Mouse (Mus musculus): ENCODE data around the gene Olfr9. TPM values are rescaled to one million over a fixed set of nuclear protein-coding genes. Genes with fewer than 3 reads are reported as not detected.
"Not testable (repeated sequence)": the region's sequence is repeated elsewhere in the genome, so short reads cannot be mapped to it uniquely, and the experiment has no call there.

Olfr9 gene
- polyA plus RNA-seq, 1 experiment from 2014 or later = not detected

GRCm38 (mm10) chr10:128972841-128973240 lies 16.4 kb upstream of the Olfr9 start:
- 74% methylated on average over 4 of the region's 4 CpGs for WGBS

GRCm38 (mm10) chr10:128976395-128976794 lies 12.8 kb upstream of the Olfr9 start:
- Histone ChIP-seq H3K4me3 (no peak overlapping the region), H3K4me1 (replicated peaks) (no peaks in the 10 kb centered on the region; the same call in 1 of the 2 replicates), H3K9ac (no peak overlapping the region), H3K4me2 (no peak overlapping the region), H3K36me3 (no peaks in the 10 kb centered on the region), H3K9me3 (no peaks in the 10 kb centered on the region), H3K27ac (replicated peaks) (no peak overlapping the region), H3K27me3 (no peaks in the 10 kb centered on the region)
- ATAC-seq (ENCODE audit: low FRiP score, low read depth) = no peak
- 77% methylated on average over 3 of the region's 3 CpGs for WGBS

More at GRCm38 (mm10) chr10:128972841-128973240, 16.4 kb upstream of the Olfr9 start:
- no peak overlapping the region for H3K4me2 ChIP-seq
- no peaks in the 10 kb centered on the region for H3K36me3 ChIP-seq
- H3K4me3 ChIP-seq = no peak overlapping the region
- no peaks in the 10 kb centered on the region for H3K9me3 ChIP-seq
- no peaks in the 10 kb centered on the region; the same call in 1 of the 2 replicates for H3K4me1 ChIP-seq (replicated peaks)
- no peak overlapping the region for H3K27ac ChIP-seq (replicated peaks)
- ATAC-seq (ENCODE audit: low FRiP score, low read depth) = no peak
- no peaks in the 10 kb centered on the region for H3K27me3 ChIP-seq
- no peak overlapping the region for H3K9ac ChIP-seq

- no peak overlapping the region for H3K4me2 ChIP-seq
- no peak overlapping the region for H3K4me3 ChIP-seq
- 23% methylated on average over 9 of the region's 9 CpGs for WGBS
- H3K36me3 ChIP-seq = no peaks in the 10 kb centered on the region
- ATAC-seq (ENCODE audit: low FRiP score, low read depth) = peak; percentile 91
- H3K9ac ChIP-seq = no peak overlapping the region
- no peaks in the 10 kb centered on the region; the same call in 1 of the 2 replicates for H3K4me1 ChIP-seq (replicated peaks)
- no peak overlapping the region for H3K27ac ChIP-seq (replicated peaks)
- no peaks in the 10 kb centered on the region for H3K27me3 ChIP-seq
- no peaks in the 10 kb centered on the region for H3K9me3 ChIP-seq
These were observed 11.6 kb upstream of the Olfr9 start for GRCm38 (mm10) chr10:128977522-128978114.

- H3K4me2 ChIP-seq = no peak overlapping the region
- H3K27me3 ChIP-seq = no peaks in the 10 kb centered on the region
- no peak for ATAC-seq (ENCODE audit: low FRiP score, low read depth)
- H3K9me3 ChIP-seq = no peaks in the 10 kb centered on the region
- 73% methylated on average over 3 of the region's 3 CpGs for whole genome bisulfite sequencing
- no peaks in the 10 kb centered on the region for H3K36me3 ChIP-seq
- H3K4me1 ChIP-seq (replicated peaks) = no peaks in the 10 kb centered on the region; the same call in 1 of the 2 replicates
- H3K4me3 ChIP-seq = no peak overlapping the region
- H3K9ac ChIP-seq = no peak overlapping the region
- H3K27ac ChIP-seq (replicated peaks) = no peak overlapping the region
These were observed 8.4 kb upstream of the Olfr9 start for GRCm38 (mm10) chr10:128980644-128981365.

- not testable (repeated sequence) for H3K36me3 ChIP-seq; H3K9ac ChIP-seq; H3K9me3 ChIP-seq; H3K4me3 ChIP-seq; H3K27me3 ChIP-seq; ATAC-seq (ENCODE audit: low FRiP score, low read depth); H3K27ac ChIP-seq (replicated peaks); H3K4me1 ChIP-seq (replicated peaks); H3K4me2 ChIP-seq
- WGBS = 63% methylated on average over 7 of the region's 10 CpGs
These were observed 1.1 kb downstream of the Olfr9 start for GRCm38 (mm10) chr10:128990129-128990850.

- H3K9ac ChIP-seq = no peak overlapping the region
- H3K27me3 ChIP-seq = no peaks in the 10 kb centered on the region
- no peak overlapping the region for H3K27ac ChIP-seq (replicated peaks)
- H3K9me3 ChIP-seq = no peaks in the 10 kb centered on the region
- no peaks in the 10 kb centered on the region for H3K4me1 ChIP-seq (replicated peaks)
- H3K4me3 ChIP-seq = no peak overlapping the region
- ATAC-seq (ENCODE audit: low FRiP score, low read depth) = no peak
- H3K36me3 ChIP-seq = no peaks in the 10 kb centered on the region
- H3K4me2 ChIP-seq = no peak overlapping the region
These were observed 1.8 kb downstream of the Olfr9 start for GRCm38 (mm10) chr10:128990994-128991393.

- H3K27me3 ChIP-seq = no peaks in the 10 kb centered on the region
- WGBS = 92% methylated on average over 1 of the region's 1 CpGs
- ATAC-seq (ENCODE audit: low FRiP score, low read depth) = no peak
- H3K36me3 ChIP-seq = no peaks in the 10 kb centered on the region
- no peaks in the 10 kb centered on the region for H3K4me1 ChIP-seq (replicated peaks)
- no peak overlapping the region for H3K4me2 ChIP-seq
- no peak overlapping the region for H3K4me3 ChIP-seq
- no peak overlapping the region for H3K27ac ChIP-seq (replicated peaks)
- no peak overlapping the region for H3K9ac ChIP-seq
- H3K9me3 ChIP-seq = no peaks in the 10 kb centered on the region
These were observed 6.6 kb downstream of the Olfr9 start for GRCm38 (mm10) chr10:128995796-128996195.

GRCm38 (mm10) chr10:128996523-128997040 lies 7.4 kb downstream of the Olfr9 start:
- H3K27ac ChIP-seq (replicated peaks) = no peak overlapping the region
- H3K4me2 ChIP-seq = no peak overlapping the region
- H3K9me3 ChIP-seq = no peaks in the 10 kb centered on the region
- WGBS = 76% methylated on average over 4 of the region's 4 CpGs
- no peaks in the 10 kb centered on the region for H3K4me1 ChIP-seq (replicated peaks)
- H3K4me3 ChIP-seq = no peak overlapping the region
- H3K36me3 ChIP-seq = no peaks in the 10 kb centered on the region
- no peak overlapping the region for H3K9ac ChIP-seq
- no peaks in the 10 kb centered on the region for H3K27me3 ChIP-seq
- ATAC-seq (ENCODE audit: low FRiP score, low read depth) = no peak

- no peak overlapping the region for H3K9ac ChIP-seq
- WGBS = 86% methylated on average over 14 of the region's 14 CpGs
These were observed 15.0 kb downstream of the Olfr9 start for GRCm38 (mm10) chr10:129004032-129004920.

GRCm38 (mm10) chr10:129010288-129010841 lies 21.1 kb downstream of the Olfr9 start, which contains the start of gene Olfr763:
TSS of gene Olfr763 (plus strand) at chr10:129010791.
- no peak for ATAC-seq (ENCODE audit: low FRiP score, low read depth)
- no peak within 1 kb of the TSS for H3K9ac ChIP-seq
- WGBS = 45% methylated on average over 2 of the region's 2 CpGs
- no peaks in the 10 kb centered on the region for H3K9me3 ChIP-seq
- H3K27me3 ChIP-seq = no peaks in the 10 kb centered on the region
- H3K27ac ChIP-seq (replicated peaks) = no peak within 1 kb of the TSS
- H3K36me3 ChIP-seq = no peaks in the 10 kb centered on the region
- no peak within 1 kb of the TSS for H3K4me3 ChIP-seq
- no peaks in the 10 kb centered on the region for H3K4me1 ChIP-seq (replicated peaks)
- H3K4me2 ChIP-seq = no peak within 1 kb of the TSS

More at GRCm38 (mm10) chr10:129004032-129004920, 15.0 kb downstream of the Olfr9 start:
- Histone ChIP-seq H3K4me1 (replicated peaks) (no peaks in the 10 kb centered on the region), H3K4me2 (no peak overlapping the region), H3K36me3 (no peaks in the 10 kb centered on the region), H3K27ac (replicated peaks) (no peak overlapping the region), H3K9me3 (no peaks in the 10 kb centered on the region), H3K27me3 (no peaks in the 10 kb centered on the region), H3K4me3 (no peak overlapping the region)
- ATAC-seq (ENCODE audit: low FRiP score, low read depth) = no peak

GRCm38 (mm10) chr10:129011511-129011910 lies 22.3 kb downstream of the Olfr9 start:
- not testable (repeated sequence) for H3K4me1 ChIP-seq (replicated peaks); H3K27ac ChIP-seq (replicated peaks); H3K9ac ChIP-seq; H3K36me3 ChIP-seq; ATAC-seq (ENCODE audit: low FRiP score, low read depth); H3K9me3 ChIP-seq; H3K4me2 ChIP-seq; H3K27me3 ChIP-seq; H3K4me3 ChIP-seq
- WGBS = 63% methylated on average over 2 of the region's 5 CpGs

Data from hindbrain, embryonic 15.5 days (tissue).